In genomic region chr9:21847425-21847824, GRCm38 (mm10) we compare ENCODE assay signal across 8 mouse cellular contexts. TPM values are rescaled to one million over a fixed set of nuclear protein-coding genes. Genes with fewer than 3 reads are reported as not detected.
DNase-seq lines count a peak whose midpoint lies in the region; ATAC-seq and TF ChIP-seq lines count a peak whose summit lies in the region.

No protein-coding gene starts in this region.

- H3K36me3 ChIP-seq in hindbrain, embryonic 10.5 days: peaks cover 37% of the 10 kb centered on the region
- H3K36me3 ChIP-seq in hindbrain, embryonic 11.5 days (ENCODE audit: control insufficient read depth, insufficient read depth, low read length): no peaks in the 10 kb centered on the region
- H3K36me3 ChIP-seq in embryonic facial prominence, embryonic 11.5 days (replicated peaks; ENCODE audit: control insufficient read depth, insufficient read depth, low read depth, low read length): 0 out of 2 replicates have a peak, but pooled peaks cover 2% of the 10 kb centered on the region
- peaks cover 32% of the 10 kb centered on the region; the same call in 1 of the 2 replicates for H3K36me3 ChIP-seq in intestine, postnatal 0 days (ENCODE audit: control insufficient read depth, insufficient read depth)
- H3K36me3 ChIP-seq in midbrain, postnatal 0 days (ENCODE audit: insufficient read depth, low read length): no peaks in the 10 kb centered on the region

- no peak for ATAC-seq in hindbrain, embryonic 11.5 days (ENCODE audit: low FRiP score)
- ATAC-seq in embryonic facial prominence, embryonic 11.5 days (replicated peaks; ENCODE audit: insufficient number of reproducible peaks, low FRiP score, low TSS enrichment, low read depth): no peak
- ATAC-seq in intestine, postnatal 0 days: no peak
- no peak for ATAC-seq in midbrain, postnatal 0 days (ENCODE audit: low FRiP score)

- H3K4me2 ChIP-seq in hindbrain, embryonic 11.5 days (replicated peaks; ENCODE audit: low read depth, low read length): no peak overlapping the region
- peak overlapping the region; percentile 7 for H3K4me2 ChIP-seq in embryonic facial prominence, embryonic 11.5 days (ENCODE audit: low read depth, low read length)
- peak overlapping the region; percentile 48; the same call in 1 of the 2 replicates for H3K4me2 ChIP-seq in intestine, postnatal 0 days (replicated peaks; ENCODE audit: low read depth)
- H3K4me2 ChIP-seq in midbrain, postnatal 0 days (ENCODE audit: low read depth, low read length, poor library complexity, severe bottlenecking): no peak overlapping the region

- H3K27me3 ChIP-seq in hindbrain, embryonic 10.5 days (ENCODE audit: insufficient read depth, poor library complexity, severe bottlenecking): no peaks in the 10 kb centered on the region
- no peaks in the 10 kb centered on the region for H3K27me3 ChIP-seq in hindbrain, embryonic 11.5 days (ENCODE audit: control insufficient read depth, insufficient read depth, low read length)
- H3K27me3 ChIP-seq in embryonic facial prominence, embryonic 11.5 days (ENCODE audit: control insufficient read depth, insufficient read depth, low read length): no peaks in the 10 kb centered on the region
- no peaks in the 10 kb centered on the region for H3K27me3 ChIP-seq in intestine, postnatal 0 days (replicated peaks; ENCODE audit: control insufficient read depth, insufficient read depth, low read length)
- no peaks in the 10 kb centered on the region for H3K27me3 ChIP-seq in midbrain, postnatal 0 days (ENCODE audit: insufficient read depth, low read length)

- no peak for DNase-seq in hindbrain, embryonic 10.5 days (ENCODE audit: low spot score)
- no peak for DNase-seq in hindbrain, embryonic 11.5 days (ENCODE audit: low spot score)
- no peak for DNase-seq in embryonic facial prominence, embryonic 11.5 days (ENCODE audit: low spot score)
- no peak for DNase-seq in midbrain, postnatal 0 days (ENCODE audit: low spot score)
- DNase-seq in left cerebral cortex, adult 18-20 months (ENCODE audit: low spot score in 2 of 2): no peak
- no peak for DNase-seq in ovary, postnatal 14 days (ENCODE audit: low spot score)
- DNase-seq in cerebellum, adult 11 months: no peak

- WGBS in hindbrain, embryonic 10.5 days: 21% methylated on average over 3 of the region's 3 CpGs
- WGBS in hindbrain, embryonic 11.5 days: 40% methylated on average over 3 of the region's 3 CpGs
- WGBS in embryonic facial prominence, embryonic 11.5 days: 7% methylated on average over 3 of the region's 3 CpGs
- 35% methylated on average over 3 of the region's 3 CpGs for WGBS in intestine, postnatal 0 days
- WGBS in midbrain, postnatal 0 days: 27% methylated on average over 3 of the region's 3 CpGs

- peaks cover 68% of the 10 kb centered on the region for H3K4me1 ChIP-seq in hindbrain, embryonic 10.5 days (replicated peaks)
- 0 out of 2 replicates have a peak, but pooled peaks cover 3% of the 10 kb centered on the region for H3K4me1 ChIP-seq in hindbrain, embryonic 11.5 days (replicated peaks; ENCODE audit: control insufficient read depth, insufficient read depth, low read length)
- peaks cover 21% of the 10 kb centered on the region for H3K4me1 ChIP-seq in embryonic facial prominence, embryonic 11.5 days (ENCODE audit: control insufficient read depth, insufficient read depth, low read length)
- H3K4me1 ChIP-seq in intestine, postnatal 0 days (replicated peaks; ENCODE audit: control insufficient read depth, insufficient read depth, low read length): no peaks in the 10 kb centered on the region
- H3K4me1 ChIP-seq in midbrain, postnatal 0 days (ENCODE audit: insufficient read depth, low read length): no peaks in the 10 kb centered on the region

- no peaks in the 10 kb centered on the region for H3K9me3 ChIP-seq in hindbrain, embryonic 10.5 days
- H3K9me3 ChIP-seq in hindbrain, embryonic 11.5 days (ENCODE audit: control insufficient read depth, low read length): no peaks in the 10 kb centered on the region
- H3K9me3 ChIP-seq in embryonic facial prominence, embryonic 11.5 days (replicated peaks; ENCODE audit: control insufficient read depth, low read length): no peaks in the 10 kb centered on the region
- no peaks in the 10 kb centered on the region for H3K9me3 ChIP-seq in intestine, postnatal 0 days (ENCODE audit: control insufficient read depth)
- H3K9me3 ChIP-seq in midbrain, postnatal 0 days (ENCODE audit: low read length): no peaks in the 10 kb centered on the region

- no peak overlapping the region for H3K9ac ChIP-seq in hindbrain, embryonic 11.5 days (ENCODE audit: low read depth, low read length)
- H3K9ac ChIP-seq in embryonic facial prominence, embryonic 11.5 days (replicated peaks; ENCODE audit: low read length): peak overlapping the region; percentile 39; the same call in 1 of the 2 replicates
- H3K9ac ChIP-seq in intestine, postnatal 0 days (ENCODE audit: low read depth, low read length): no peak overlapping the region
- 0 out of 2 replicates have a peak overlapping the region, but pooled peaks have one; percentile 8 for H3K9ac ChIP-seq in midbrain, postnatal 0 days (replicated peaks; ENCODE audit: low read length, poor library complexity, severe bottlenecking)

- TF ChIP-seq CTCF in intestine, postnatal 0 days (IDR thresholded peaks at IDR 0.05; ENCODE audit: low read depth): no peak
- TF ChIP-seq CTCF in midbrain, postnatal 0 days (IDR thresholded peaks at IDR 0.05): no peak

- peak overlapping the region; percentile 28; the same call in 1 of the 2 replicates for H3K4me3 ChIP-seq in hindbrain, embryonic 10.5 days
- H3K4me3 ChIP-seq in hindbrain, embryonic 11.5 days (ENCODE audit: low read depth, low read length): no peak overlapping the region
- H3K4me3 ChIP-seq in embryonic facial prominence, embryonic 11.5 days (ENCODE audit: low read depth, low read length): no peak overlapping the region
- H3K4me3 ChIP-seq in intestine, postnatal 0 days (ENCODE audit: low read depth, low read length): no peak overlapping the region
- H3K4me3 ChIP-seq in midbrain, postnatal 0 days (ENCODE audit: low read depth, low read length): no peak overlapping the region

- peak overlapping the region; percentile 69; the same call in 1 of the 2 replicates for H3K27ac ChIP-seq in hindbrain, embryonic 10.5 days
- H3K27ac ChIP-seq in hindbrain, embryonic 11.5 days (ENCODE audit: low read depth, low read length): no peak overlapping the region
- peak overlapping the region; percentile 76; the same call in 1 of the 2 replicates for H3K27ac ChIP-seq in embryonic facial prominence, embryonic 11.5 days (replicated peaks; ENCODE audit: low read depth, low read length)
- peak overlapping the region; percentile 73 for H3K27ac ChIP-seq in intestine, postnatal 0 days (ENCODE audit: low read depth, low read length)
- H3K27ac ChIP-seq in midbrain, postnatal 0 days (ENCODE audit: low read depth, low read length): no peak overlapping the region; the same call in 1 of the 2 replicates

RNA-seq across cellular contexts. Expression of gene Dock6, which starts 5.0 kb away (rescaled TPM):
- polyA plus RNA-seq in hindbrain, embryonic 10.5 days (2016; fragmentation: Nextera tagmentation; extraction: Ambion mirVana): 23.7 and 24.1 TPM in 2 replicates
- polyA plus RNA-seq in hindbrain, embryonic 11.5 days (2014; fragmentation: Nextera tagmentation; extraction: Ambion mirVana): 16.3 and 21.4 TPM in 2 replicates
- polyA plus RNA-seq in embryonic facial prominence, embryonic 11.5 days (2014; fragmentation: Nextera tagmentation; extraction: Ambion mirVana): 15.6 and 17.8 TPM in 2 replicates
- polyA plus RNA-seq in intestine, postnatal 0 days (2015; fragmentation: Nextera tagmentation; extraction: Ambion mirVana): 15.5 and 18.4 TPM in 2 replicates
- 18.0 and 18.8 TPM in 2 replicates for total RNA-seq in midbrain, postnatal 0 days (2014; rRNA removed)
- polyA plus RNA-seq in midbrain, postnatal 0 days (2015; fragmentation: Nextera tagmentation; extraction: Ambion mirVana): 10.3 and 11.3 TPM in 2 replicates
- 10 to 100 TPM; 12.7 to 18.2 TPM for total RNA-seq in left cerebral cortex, adult 18-20 months (2021)

RNA-seq across cellular contexts. Expression of gene Angptl8, which starts 12.1 kb away (rescaled TPM):
- polyA plus RNA-seq in hindbrain, embryonic 10.5 days (2016; fragmentation: Nextera tagmentation; extraction: Ambion mirVana): 0.70 and 0.85 TPM in 2 replicates
- 0.74 TPM in 1 of 2 replicates, not detected in the other for polyA plus RNA-seq in hindbrain, embryonic 11.5 days (2014; fragmentation: Nextera tagmentation; extraction: Ambion mirVana)
- 0.25 TPM in 1 of 2 replicates, not detected in the other for polyA plus RNA-seq in embryonic facial prominence, embryonic 11.5 days (2014; fragmentation: Nextera tagmentation; extraction: Ambion mirVana)
- polyA plus RNA-seq in intestine, postnatal 0 days (2015; fragmentation: Nextera tagmentation; extraction: Ambion mirVana): 15.9 and 21.1 TPM in 2 replicates
- not detected in 2 replicates for total RNA-seq in midbrain, postnatal 0 days (2014; rRNA removed)
- 0.20 and 0.48 TPM in 2 replicates for polyA plus RNA-seq in midbrain, postnatal 0 days (2015; fragmentation: Nextera tagmentation; extraction: Ambion mirVana)
- total RNA-seq in left cerebral cortex, adult 18-20 months (2021): not detected

RNA-seq across cellular contexts. Expression of gene Kank2, which starts 48.9 kb away (rescaled TPM):
- 10.0 and 11.0 TPM in 2 replicates for polyA plus RNA-seq in hindbrain, embryonic 10.5 days (2016; fragmentation: Nextera tagmentation; extraction: Ambion mirVana)
- polyA plus RNA-seq in hindbrain, embryonic 11.5 days (2014; fragmentation: Nextera tagmentation; extraction: Ambion mirVana): 4.1 and 4.7 TPM in 2 replicates
- polyA plus RNA-seq in embryonic facial prominence, embryonic 11.5 days (2014; fragmentation: Nextera tagmentation; extraction: Ambion mirVana): 6.1 and 7.6 TPM in 2 replicates
- 6.4 TPM in 2 replicates for polyA plus RNA-seq in intestine, postnatal 0 days (2015; fragmentation: Nextera tagmentation; extraction: Ambion mirVana)
- total RNA-seq in midbrain, postnatal 0 days (2014; rRNA removed): 14.9 and 15.2 TPM in 2 replicates
- polyA plus RNA-seq in midbrain, postnatal 0 days (2015; fragmentation: Nextera tagmentation; extraction: Ambion mirVana): 2.9 TPM in 2 replicates
- 1 to 10 TPM; 8.4 to 9.1 TPM for total RNA-seq in left cerebral cortex, adult 18-20 months (2021)

Comparison
In these comparisons a context has a peak if more than half of its experiments do, and no peak if none do; other contexts are left out.
1. H3K27ac ChIP-seq: peak in hindbrain, embryonic 10.5 days (single experiment), embryonic facial prominence, embryonic 11.5 days (single experiment) and intestine, postnatal 0 days (single experiment); none in hindbrain, embryonic 11.5 days (single experiment) and midbrain, postnatal 0 days (single experiment).
2. H3K4me2 ChIP-seq: peak in embryonic facial prominence, embryonic 11.5 days (single experiment) and intestine, postnatal 0 days (single experiment); none in hindbrain, embryonic 11.5 days (single experiment) and midbrain, postnatal 0 days (single experiment).
3. H3K9ac ChIP-seq: peak in embryonic facial prominence, embryonic 11.5 days (single experiment) and midbrain, postnatal 0 days (single experiment); none in hindbrain, embryonic 11.5 days (single experiment) and intestine, postnatal 0 days (single experiment).